Mouse (Mus musculus): Measurements from ENCODE around the gene Safb2. TPM values are rescaled to one million over a fixed set of nuclear protein-coding genes. Genes with fewer than 3 reads are reported as not detected.
"Not testable (repeated sequence)": the region's sequence is repeated elsewhere in the genome, so short reads cannot be mapped to it uniquely, and the experiment has no call there.

The Safb2 gene
- polyA plus RNA-seq (2015; fragmentation: Nextera tagmentation; extraction: Ambion mirVana), result 76.1 and 76.2 TPM in 2 replicates

GRCm38 (mm10) chr17:56584257-56585130 lies at the start of gene Safb2, which contains the start of gene Safb:
Gene Safb2, minus strand, starts transcription at chr17:56584585.
Gene Safb, plus strand, starts transcription at chr17:56584825.
- peaks cover 61% of the 10 kb centered on the region for H3K36me3 ChIP-seq
- H3K4me1 ChIP-seq (replicated peaks), result peaks cover 67% of the 10 kb centered on the region
- WGBS, result 0% methylated on average over 93 of the region's 101 CpGs

GRCm38 (mm10) chr17:56634023-56634422 lies 49.6 kb upstream of the Safb2 start:
- no peak overlapping the region for H3K9ac ChIP-seq
- no peaks in the 10 kb centered on the region for H3K4me1 ChIP-seq (replicated peaks)
- WGBS, result 81% methylated on average over 6 of the region's 6 CpGs
- H3K9me3 ChIP-seq, result no peaks in the 10 kb centered on the region
- ATAC-seq (ENCODE audit: low FRiP score), result no peak
- no peak overlapping the region for H3K27ac ChIP-seq
- 0 out of 2 replicates have a peak, but pooled peaks cover 3% of the 10 kb centered on the region for H3K27me3 ChIP-seq
- no peak overlapping the region for H3K4me2 ChIP-seq
- H3K4me3 ChIP-seq, result no peak overlapping the region
- H3K36me3 ChIP-seq, result no peaks in the 10 kb centered on the region

More at GRCm38 (mm10) chr17:56584257-56585130, at the start of gene Safb2, which contains the start of gene Safb:
- H3K9ac ChIP-seq, result peak within 1 kb of the TSS; percentile 93
- H3K27me3 ChIP-seq, result no peaks in the 10 kb centered on the region
- peak within 1 kb of the TSS; percentile 96 for H3K27ac ChIP-seq
- peak within 1 kb of the TSS; percentile 97 for H3K4me2 ChIP-seq
- peak; percentile 96 for ATAC-seq (ENCODE audit: low FRiP score)
- H3K4me3 ChIP-seq, result peak within 1 kb of the TSS; percentile 85
- no peaks in the 10 kb centered on the region for H3K9me3 ChIP-seq

GRCm38 (mm10) chr17:56631807-56632206 lies 47.4 kb upstream of the Safb2 start:
- WGBS, result 57% methylated on average over 4 of the region's 4 CpGs

GRCm38 (mm10) chr17:56629800-56630781 lies 45.7 kb upstream of the Safb2 start:
- H3K4me3 ChIP-seq; ATAC-seq (ENCODE audit: low FRiP score); H3K9me3 ChIP-seq; H3K4me2 ChIP-seq; H3K36me3 ChIP-seq; H3K27me3 ChIP-seq; H3K9ac ChIP-seq; H3K27ac ChIP-seq: not testable (repeated sequence)
- 92% methylated on average over 27 of the region's 27 CpGs for WGBS
- H3K4me1 ChIP-seq (replicated peaks), result peaks cover 27% of the 10 kb centered on the region

More at GRCm38 (mm10) chr17:56631807-56632206, 47.4 kb upstream of the Safb2 start:
- no peak overlapping the region for H3K27ac ChIP-seq
- peaks cover 7% of the 10 kb centered on the region; the same call in 1 of the 2 replicates for H3K27me3 ChIP-seq
- no peak overlapping the region for H3K4me2 ChIP-seq
- no peak overlapping the region for H3K9ac ChIP-seq
- no peak overlapping the region for H3K4me3 ChIP-seq
- peaks cover 15% of the 10 kb centered on the region; the same call in 1 of the 2 replicates for H3K4me1 ChIP-seq (replicated peaks)
- ATAC-seq (ENCODE audit: low FRiP score), result no peak
- H3K9me3 ChIP-seq, result no peaks in the 10 kb centered on the region
- H3K36me3 ChIP-seq, result no peaks in the 10 kb centered on the region

- H3K9ac ChIP-seq, result peak within 1 kb of the TSS; percentile 88
- 12% methylated on average over 26 of the region's 26 CpGs for WGBS
- ATAC-seq (ENCODE audit: low FRiP score), result peak; percentile 57
- peak within 1 kb of the TSS; percentile 93 for H3K4me3 ChIP-seq
- H3K27ac ChIP-seq, result peak within 1 kb of the TSS; percentile 82
- peaks cover 20% of the 10 kb centered on the region for H3K36me3 ChIP-seq
- H3K4me1 ChIP-seq (replicated peaks), result peaks cover 32% of the 10 kb centered on the region
- H3K9me3 ChIP-seq, result no peaks in the 10 kb centered on the region
- peaks cover 7% of the 10 kb centered on the region; the same call in 1 of the 2 replicates for H3K27me3 ChIP-seq
- H3K4me2 ChIP-seq, result peak within 1 kb of the TSS; percentile 97
Measured at GRCm38 (mm10) chr17:56627530-56628277, 43.3 kb upstream of the Safb2 start, which contains the start of gene Catsperd. Gene Catsperd, plus strand, starts transcription at chr17:56628143.

GRCm38 (mm10) chr17:56626754-56627470 lies 42.5 kb upstream of the Safb2 start, which contains the start of gene Lonp1:
Gene Lonp1, minus strand, starts transcription at chr17:56626887.
- H3K9me3 ChIP-seq, result no peaks in the 10 kb centered on the region
- under 1% methylated on average over 51 of the region's 51 CpGs for WGBS
- peak within 1 kb of the TSS; percentile 97 for H3K4me2 ChIP-seq
- peaks cover 7% of the 10 kb centered on the region; the same call in 1 of the 2 replicates for H3K27me3 ChIP-seq
- peak within 1 kb of the TSS; percentile 82 for H3K27ac ChIP-seq
- peaks cover 28% of the 10 kb centered on the region for H3K36me3 ChIP-seq
- peaks cover 32% of the 10 kb centered on the region for H3K4me1 ChIP-seq (replicated peaks)
- peak within 1 kb of the TSS; percentile 93 for H3K4me3 ChIP-seq
- ATAC-seq (ENCODE audit: low FRiP score), result peak; percentile 92
- peak within 1 kb of the TSS; percentile 88 for H3K9ac ChIP-seq

GRCm38 (mm10) chr17:56626260-56626659 lies 41.9 kb upstream of the Safb2 start:
- WGBS, result under 1% methylated on average over 32 of the region's 32 CpGs
- H3K27ac ChIP-seq, result peak overlapping the region; percentile 76

GRCm38 (mm10) chr17:56625495-56625894 lies 41.1 kb upstream of the Safb2 start:
- H3K27me3 ChIP-seq, result peaks cover 4% of the 10 kb centered on the region; the same call in 1 of the 2 replicates
- H3K4me1 ChIP-seq (replicated peaks), result peaks cover 32% of the 10 kb centered on the region
- WGBS, result 86% methylated on average over 3 of the region's 3 CpGs
- peak overlapping the region; percentile 93 for H3K4me3 ChIP-seq
- H3K4me2 ChIP-seq, result peak overlapping the region; percentile 97
- H3K9me3 ChIP-seq, result no peaks in the 10 kb centered on the region
- no peak for ATAC-seq (ENCODE audit: low FRiP score)
- H3K27ac ChIP-seq, result no peak overlapping the region
- H3K9ac ChIP-seq, result no peak overlapping the region
- H3K36me3 ChIP-seq, result peaks cover 41% of the 10 kb centered on the region

More at GRCm38 (mm10) chr17:56626260-56626659, 41.9 kb upstream of the Safb2 start:
- peak overlapping the region; percentile 97 for H3K4me2 ChIP-seq
- no peaks in the 10 kb centered on the region for H3K9me3 ChIP-seq
- H3K4me3 ChIP-seq, result peak overlapping the region; percentile 93
- peaks cover 4% of the 10 kb centered on the region; the same call in 1 of the 2 replicates for H3K27me3 ChIP-seq
- peaks cover 32% of the 10 kb centered on the region for H3K4me1 ChIP-seq (replicated peaks)
- H3K9ac ChIP-seq, result peak overlapping the region; percentile 88
- peaks cover 34% of the 10 kb centered on the region for H3K36me3 ChIP-seq
- ATAC-seq (ENCODE audit: low FRiP score), result no peak; the same call in 1 of the 2 replicates

GRCm38 (mm10) chr17:56617628-56618027 lies 33.2 kb upstream of the Safb2 start:
- Histone ChIP-seq H3K4me2 (no peak overlapping the region), H3K9me3 (no peaks in the 10 kb centered on the region), H3K27ac (no peak overlapping the region), H3K36me3 (peaks cover 85% of the 10 kb centered on the region), H3K4me3 (no peak overlapping the region), H3K4me1 (replicated peaks) (peaks cover 19% of the 10 kb centered on the region), H3K9ac (no peak overlapping the region), H3K27me3 (no peaks in the 10 kb centered on the region)
- WGBS, result 90% methylated on average over 8 of the region's 8 CpGs
- ATAC-seq (ENCODE audit: low FRiP score), result no peak

GRCm38 (mm10) chr17:56616725-56617124 lies 32.3 kb upstream of the Safb2 start:
- Histone ChIP-seq H3K9ac (0 out of 2 replicates have a peak overlapping the region, but pooled peaks have one; percentile 3), H3K27ac (no peak overlapping the region), H3K4me2 (no peak overlapping the region), H3K4me1 (replicated peaks) (peaks cover 22% of the 10 kb centered on the region), H3K4me3 (no peak overlapping the region), H3K27me3 (no peaks in the 10 kb centered on the region), H3K9me3 (no peaks in the 10 kb centered on the region), H3K36me3 (peaks cover 76% of the 10 kb centered on the region)
- no peak for ATAC-seq (ENCODE audit: low FRiP score)
- 79% methylated on average over 3 of the region's 3 CpGs for WGBS

Data from hindbrain, embryonic 13.5 days (tissue).